Mouse (Mus musculus) heart, embryonic 14.5 days (tissue): ENCODE results near the gene Mpp1. TPM values are rescaled to one million over a fixed set of nuclear protein-coding genes. Genes with fewer than 3 reads are reported as not detected.
A peak's percentile ranks its signal among the peaks of the same experiment; 100 is the strongest.

Experiments
- ATAC-seq: fragments of 200-750 bp; cut with Nextera tagmentation; 2 replicates; pipeline ENCODE4 v1.8.0; 2017; ENCODE audit warnings: low read depth, moderate TSS enrichment; ENCODE audit not compliant: insufficient number of reproducible peaks, insufficient read depth, low FRiP score
- H3K27ac ChIP-seq, 2 experiments: fragments of 200-500 bp in 1 of 2; fragments of 300-500 bp in 1 of 2; sonication (generic) in 1 of 2; replicated peaks in 1 of 2; 2 replicates each; pipeline ENCODE4 v1.5.1; 2012 to 2014; ENCODE audit warnings: low read depth in 2 of 2, low read length in 2 of 2, control low read depth in 1 of 2, mild to moderate bottlenecking in 1 of 2, mixed read lengths in 1 of 2; ENCODE audit not compliant: control insufficient read depth in 1 of 2, insufficient read depth in 1 of 2
- H3K27me3 ChIP-seq: fragments of 300-500 bp; sonication (generic); 2 replicates; pipeline ENCODE4 v1.6.1; 2014; ENCODE audit warnings: mild to moderate bottlenecking, low read length, control low read depth; ENCODE audit not compliant: control insufficient read depth, insufficient read depth
- H3K36me3 ChIP-seq: fragments of 300-500 bp; sonication (generic); 2 replicates; pipeline ENCODE4 v1.6.1; 2014; ENCODE audit warnings: mild to moderate bottlenecking, control low read depth, low read length, mixed read lengths; ENCODE audit not compliant: control insufficient read depth, insufficient read depth
- H3K4me1 ChIP-seq, 2 experiments: fragments of 200-500 bp in 1 of 2; fragments of 300-500 bp in 1 of 2; sonication (generic) in 1 of 2; 2 replicates each; pipeline ENCODE4 v1.6.1; 2012 to 2014; ENCODE audit warnings: low read length in 2 of 2, control low read depth in 1 of 2, mixed read lengths in 1 of 2; ENCODE audit not compliant: control insufficient read depth in 2 of 2, insufficient read depth in 2 of 2
- H3K4me2 ChIP-seq: fragments of 300-500 bp; sonication (generic); 2 replicates; pipeline ENCODE4 v1.6.1; 2014; ENCODE audit warnings: mild to moderate bottlenecking, low read length
- H3K4me3 ChIP-seq, 2 experiments: fragments of 200-500 bp in 1 of 2; fragments of 300-500 bp in 1 of 2; sonication (generic) in 1 of 2; 2 replicates each; pipeline ENCODE4 v1.5.1; 2012 to 2014; ENCODE audit warnings: low read length in 2 of 2, mild to moderate bottlenecking in 2 of 2, control low read depth in 1 of 2, low read depth in 1 of 2, moderate library complexity in 1 of 2; ENCODE audit not compliant: control insufficient read depth in 1 of 2, insufficient read depth in 1 of 2
- H3K9ac ChIP-seq: fragments of 300-500 bp; sonication (generic); 2 replicates; pipeline ENCODE4 v1.6.1; 2014; ENCODE audit warnings: mild to moderate bottlenecking, low read length
- H3K9me3 ChIP-seq: fragments of 300-500 bp; sonication (generic); 2 replicates; pipeline ENCODE4 v1.6.1; 2016; ENCODE audit warnings: low read length, control low read depth; ENCODE audit not compliant: control insufficient read depth
- WGBS: fragments of 180-500 bp; shearing (Covaris S2); extraction: QIAGEN DNeasy Blood & Tissue Kit; methylation state at CpG from one replicate; pipeline ENCODE4 v1.1.7; 2014; 5-methylcytosine and 5-hydroxymethylcytosine counted together
- polyA plus RNA-seq: library from polyadenylated mRNA; unstranded; fragments of >200 nt; fragmentation: Nextera tagmentation; extraction: Ambion mirVana; gene quantifications from 2 replicates; pipeline ENCODE4 v1.2.1, GENCODE M21; 2014

The Mpp1 gene
- polyA plus RNA-seq, 1 experiment from 2014 or later, result 31.5 TPM

DNA sequence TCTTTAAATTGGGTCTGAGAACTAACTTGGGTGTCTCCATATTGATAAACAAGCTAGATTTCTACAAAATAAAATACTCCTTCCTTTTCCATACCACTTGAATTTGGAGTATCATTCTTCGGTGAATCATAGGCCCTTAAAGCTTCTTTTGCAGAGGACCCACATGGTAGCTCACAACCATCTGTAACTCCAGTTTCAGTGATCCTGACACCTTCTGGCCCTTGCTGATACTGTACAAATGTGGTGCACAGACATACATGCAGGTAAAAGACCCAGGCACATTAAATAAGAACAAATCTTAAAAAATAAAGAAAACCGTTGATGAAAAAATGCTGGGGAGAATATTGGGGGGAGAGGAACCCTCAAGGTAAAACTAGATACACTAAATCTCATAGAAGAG lies 7.4 kb upstream of the Mpp1 start:
- Histone ChIP-seq H3K4me3 (no peak overlapping the region), H3K4me2 (no peak overlapping the region), H3K27ac (no peak overlapping the region), H3K9me3 (no peaks in the 10 kb centered on the region), H3K9ac (no peak overlapping the region), H3K27me3 (no peaks in the 10 kb centered on the region), H3K4me1 (no peaks in the 10 kb centered on the region), H3K36me3 (no peaks in the 10 kb centered on the region)
- no peak for ATAC-seq
- 75% methylated on average over 2 of the region's 2 CpGs for WGBS

DNA sequence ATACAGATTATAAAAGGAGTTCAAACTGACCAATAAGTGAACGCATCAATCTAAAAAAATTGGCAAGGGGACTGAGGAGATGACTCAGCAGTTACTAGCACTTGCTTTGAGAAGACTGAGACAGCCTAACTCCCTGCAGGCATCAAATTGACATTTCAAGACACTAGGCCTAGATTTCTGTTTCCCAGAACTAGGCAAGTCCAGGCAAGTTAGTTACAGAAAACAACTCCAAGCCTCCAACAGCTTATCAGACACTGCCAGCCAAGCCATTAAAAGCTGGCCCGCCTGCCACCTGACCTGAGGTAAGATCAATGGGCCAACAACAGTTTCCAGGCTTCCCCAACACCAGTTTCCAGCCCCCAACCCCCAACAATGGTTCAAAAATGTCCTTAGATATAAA lies 6.9 kb upstream of the Mpp1 start:
- H3K4me2 ChIP-seq, result no peak overlapping the region
- no peaks in the 10 kb centered on the region for H3K36me3 ChIP-seq
- WGBS, result 68% methylated on average over 2 of the region's 2 CpGs
- H3K9me3 ChIP-seq, result no peaks in the 10 kb centered on the region
- no peak overlapping the region for H3K27ac ChIP-seq
- ATAC-seq, result no peak
- H3K4me3 ChIP-seq, result no peak overlapping the region
- no peaks in the 10 kb centered on the region for H3K27me3 ChIP-seq
- no peaks in the 10 kb centered on the region for H3K4me1 ChIP-seq
- H3K9ac ChIP-seq, result no peak overlapping the region

DNA sequence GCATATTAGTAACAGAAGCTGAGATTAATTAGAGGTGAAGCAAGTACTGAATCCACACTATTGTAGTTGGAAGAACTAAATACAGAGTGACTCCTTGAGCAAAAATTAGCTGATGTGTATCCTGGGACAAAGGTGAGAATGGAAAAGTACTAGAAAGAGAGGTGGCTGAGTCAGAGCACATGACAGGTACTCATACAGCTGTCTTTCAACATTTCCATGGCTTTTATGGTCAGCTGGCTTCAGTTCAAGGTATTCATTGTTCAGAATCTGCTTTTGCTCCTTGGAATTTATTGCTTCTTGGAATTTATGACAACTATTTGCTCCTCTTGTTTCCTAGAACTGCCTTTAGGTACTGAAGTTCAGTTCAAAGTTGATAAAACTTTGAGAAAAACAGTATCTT lies 6.1 kb upstream of the Mpp1 start:
- H3K4me1 ChIP-seq, result no peaks in the 10 kb centered on the region
- H3K36me3 ChIP-seq, result no peaks in the 10 kb centered on the region
- no peak overlapping the region for H3K27ac ChIP-seq
- H3K4me2 ChIP-seq, result no peak overlapping the region
- H3K9ac ChIP-seq, result no peak overlapping the region
- ATAC-seq, result no peak
- no peaks in the 10 kb centered on the region for H3K9me3 ChIP-seq
- no peaks in the 10 kb centered on the region for H3K27me3 ChIP-seq
- H3K4me3 ChIP-seq, result no peak overlapping the region

DNA sequence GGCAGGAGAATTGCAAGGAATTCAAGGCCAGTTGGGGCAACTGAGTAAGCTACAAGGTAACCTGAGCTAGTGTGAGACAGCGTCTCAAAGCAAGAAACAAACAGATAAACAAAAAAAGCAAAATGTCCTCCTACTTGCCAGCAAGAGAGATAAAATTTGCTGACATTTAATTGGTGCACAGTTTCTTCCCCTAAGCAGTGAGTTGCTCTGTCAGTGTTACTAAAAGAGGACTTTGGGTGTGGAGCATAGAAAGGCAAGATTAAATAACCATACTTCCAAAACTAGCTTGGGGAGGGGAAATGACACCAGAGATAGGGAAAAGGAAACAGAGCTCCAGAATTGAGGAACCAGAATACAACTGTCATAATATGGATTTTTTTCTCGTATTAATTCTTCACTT lies 1.3 kb downstream of the Mpp1 start:
- Histone ChIP-seq H3K4me2 (peak overlapping the region; percentile 58), H3K9me3 (no peaks in the 10 kb centered on the region), H3K4me3 (no peak overlapping the region; a peak in 1 of 4 replicates), H3K27ac (no peak overlapping the region), H3K9ac (no peak overlapping the region), H3K27me3 (no peaks in the 10 kb centered on the region), H3K36me3 (peaks cover 9% of the 10 kb centered on the region; the same call in 1 of the 2 replicates), H3K4me1 (no peaks in the 10 kb centered on the region)
- no peak for ATAC-seq
- WGBS, result 50% methylated on average over 2 of the region's 2 CpGs

DNA sequence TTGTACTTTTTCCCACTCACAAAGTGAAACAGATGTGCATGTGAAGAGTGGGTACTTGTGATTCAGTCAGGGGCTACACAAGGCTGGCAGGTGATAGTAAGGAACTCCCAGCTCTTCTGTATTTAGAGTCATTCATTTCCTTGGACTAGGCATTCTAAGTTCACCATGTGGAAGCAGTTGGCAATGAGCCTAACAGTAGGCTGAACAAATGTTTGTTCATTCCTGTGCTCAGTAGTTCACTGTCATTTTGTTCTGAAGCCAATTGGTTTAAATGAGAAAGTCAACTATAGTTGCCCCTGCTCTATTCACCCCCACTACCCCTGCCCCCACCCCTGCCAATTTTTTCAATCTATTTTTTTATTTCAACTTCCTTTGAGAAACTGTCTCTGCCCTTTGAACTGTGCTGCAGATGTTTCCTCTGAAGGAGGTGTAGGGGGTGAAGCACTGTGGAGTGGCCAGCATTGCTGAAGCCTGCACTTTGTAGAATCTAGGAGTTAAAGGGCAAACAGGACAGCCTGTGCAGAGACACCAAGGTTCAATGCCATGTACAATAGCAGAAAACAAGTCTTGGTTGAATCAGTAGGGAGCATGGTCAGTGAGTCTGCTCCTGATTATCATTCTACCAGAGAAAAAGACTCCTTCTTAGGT lies 2.4 kb downstream of the Mpp1 start:
- Histone ChIP-seq H3K9ac (no peak overlapping the region), H3K4me2 (no peak overlapping the region), H3K9me3 (no peaks in the 10 kb centered on the region), H3K4me3 (no peak overlapping the region), H3K27me3 (no peaks in the 10 kb centered on the region), H3K27ac (no peak overlapping the region), H3K36me3 (peaks cover 12% of the 10 kb centered on the region), H3K4me1 (no peaks in the 10 kb centered on the region)
- no peak for ATAC-seq

DNA sequence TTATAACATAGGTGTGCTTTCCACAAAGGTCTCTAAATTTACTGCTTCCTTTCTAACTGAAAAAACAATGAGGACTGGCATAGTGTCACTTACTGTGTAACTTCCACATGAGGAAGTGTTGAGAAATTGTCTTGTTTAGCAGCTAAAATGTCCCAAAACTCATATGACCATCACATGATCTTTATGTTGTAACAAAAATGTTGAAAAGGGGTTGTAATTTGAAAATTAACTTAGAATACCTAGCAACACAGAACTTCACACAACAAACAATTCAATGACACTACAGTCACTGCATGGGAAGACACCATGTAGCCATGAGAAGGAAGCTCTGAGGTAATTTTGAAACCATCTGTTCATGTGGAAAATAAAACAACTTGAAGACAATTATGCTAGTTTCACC lies 3.9 kb downstream of the Mpp1 start:
- Histone ChIP-seq H3K9ac (no peak overlapping the region), H3K4me2 (no peak overlapping the region), H3K36me3 (peaks cover 18% of the 10 kb centered on the region), H3K4me3 (no peak overlapping the region), H3K4me1 (no peaks in the 10 kb centered on the region), H3K9me3 (no peaks in the 10 kb centered on the region), H3K27me3 (no peaks in the 10 kb centered on the region), H3K27ac (no peak overlapping the region)
- ATAC-seq, result no peak

DNA sequence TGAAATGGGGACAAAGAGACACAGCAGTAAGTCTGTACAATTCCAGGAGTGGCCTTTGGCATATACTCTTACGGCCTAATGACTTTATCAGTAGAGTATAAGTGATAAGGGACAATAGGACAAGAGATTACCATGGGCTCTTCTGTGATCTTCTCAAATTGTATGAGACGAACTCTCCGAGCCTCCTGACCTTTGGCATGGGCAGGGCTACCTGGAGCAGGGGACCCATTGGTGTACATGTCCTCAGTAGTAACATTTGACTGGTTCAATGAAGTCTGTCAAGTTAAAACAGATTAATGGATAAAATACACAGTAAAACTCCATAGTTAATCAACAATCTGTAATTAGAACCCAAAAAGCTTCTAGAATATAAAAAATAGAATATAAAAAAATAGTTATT lies 5.2 kb downstream of the Mpp1 start:
- Histone ChIP-seq H3K9me3 (no peaks in the 10 kb centered on the region), H3K36me3 (peaks cover 25% of the 10 kb centered on the region), H3K27ac (no peak overlapping the region), H3K27me3 (no peaks in the 10 kb centered on the region), H3K4me3 (no peak overlapping the region), H3K4me1 (no peaks in the 10 kb centered on the region), H3K4me2 (no peak overlapping the region), H3K9ac (no peak overlapping the region)
- 68% methylated on average over 3 of the region's 3 CpGs for WGBS
- no peak for ATAC-seq

DNA sequence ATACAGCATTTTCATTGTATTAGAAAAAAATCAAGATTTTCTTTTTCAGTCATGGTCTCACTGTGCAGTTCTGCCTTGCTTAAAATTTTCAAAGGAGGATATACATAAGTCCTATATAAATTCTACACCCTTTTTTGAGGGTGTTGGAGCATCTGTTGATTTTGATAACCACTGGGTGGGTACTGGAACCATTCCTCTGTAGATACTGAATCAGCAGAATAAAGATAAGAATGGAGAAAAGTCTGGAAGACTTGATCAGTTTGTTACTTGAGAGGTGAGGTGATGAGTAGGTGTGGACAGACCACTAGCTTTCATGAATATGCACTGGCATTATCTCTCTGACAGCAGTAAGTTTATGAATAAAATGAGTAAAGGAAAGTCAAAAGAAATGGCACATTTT lies 15.3 kb downstream of the Mpp1 start:
- no peaks in the 10 kb centered on the region for H3K9me3 ChIP-seq
- H3K4me1 ChIP-seq, result no peaks in the 10 kb centered on the region
- H3K4me3 ChIP-seq, result no peak overlapping the region
- H3K36me3 ChIP-seq, result peaks cover 61% of the 10 kb centered on the region
- H3K27me3 ChIP-seq, result no peaks in the 10 kb centered on the region
- ATAC-seq, result no peak
- H3K9ac ChIP-seq, result no peak overlapping the region
- no peak overlapping the region for H3K4me2 ChIP-seq
- H3K27ac ChIP-seq, result no peak overlapping the region
